Mouse (Mus musculus) kidney, adult 2 months (tissue): ENCODE results near the gene Dda1.
A peak's percentile ranks its signal among the peaks of the same experiment; 100 is the strongest.

ENCODE experiments used
- CTCF ChIP-seq: fragments of 200-500 bp; conservative IDR thresholded peaks from 2 replicates; pipeline ENCODE4 v1.5.1; 2011; ENCODE audit warnings: low read depth, mild to moderate bottlenecking, control low read depth, low read length, moderate library complexity, mixed read lengths; ENCODE audit not compliant: insufficient read depth, insufficient read length
- POLR2A ChIP-seq: fragments of 200-500 bp; IDR thresholded peaks from one replicate; pipeline ENCODE4 v1.6.1; 2011; ENCODE audit warnings: low read depth, low read length, control low read depth

DNA sequence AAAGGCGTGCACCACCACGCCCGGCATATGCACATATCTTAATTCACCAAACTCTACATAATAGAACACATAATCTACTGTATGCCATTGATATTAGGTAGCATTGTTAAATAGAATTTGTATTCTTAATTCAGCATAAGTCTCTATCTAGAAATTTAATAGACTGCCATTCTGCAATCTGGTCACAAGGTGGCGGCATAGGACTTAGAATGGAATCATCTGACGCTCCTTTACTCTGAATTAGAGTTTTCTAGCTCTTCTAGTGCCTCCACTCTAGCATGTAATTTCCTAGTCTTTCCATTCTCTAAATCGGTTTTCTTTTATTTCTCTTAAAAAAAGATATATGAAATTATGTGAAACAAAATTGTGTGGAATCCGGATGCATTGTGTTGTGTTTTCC lies 27.6 kb upstream of the Dda1 start:
- TF ChIP-seq CTCF = 0 out of 2 replicates have a peak, but pooled peaks have one; percentile 25
- TF ChIP-seq POLR2A = no peak
